11 mouse cellular contexts compared by ENCODE assay signal in genomic region chr16:17809125-17809524, GRCm38 (mm10). TPM values are rescaled to one million over a fixed set of nuclear protein-coding genes. Genes with fewer than 3 reads are reported as not detected.
DNase-seq lines count a peak whose midpoint lies in the region; ATAC-seq and TF ChIP-seq lines count a peak whose summit lies in the region.
"Had no signal": no experiment of that assay in that cellular context is flagged by ENCODE, and none has a peak within 500 bp of the region (broad histone marks: within the 10 kb centered on the region; RNA-seq: fewer than 3 reads in every experiment).

No protein-coding gene starts in this region.

- DNase-seq in gastrocnemius, adult 2 months, result no peak
- no peak for DNase-seq in gastrocnemius, adult 18-20 months (ENCODE audit: low spot score)
- no peak for DNase-seq in lung, postnatal 25 days (ENCODE audit: low spot score)
- no peak for DNase-seq in layer of hippocampus, adult 2 months (ENCODE audit: low spot score in 2 of 2)
- DNase-seq in layer of hippocampus, adult 9-10 months (ENCODE audit: low spot score), result no peak
- DNase-seq: kidney, adult 18-20 months; right cerebral cortex, postnatal 4 days; thymus, postnatal 25 days had no signal

- no peak for TF ChIP-seq CTCF in gastrocnemius, adult 2 months (IDR thresholded peaks at IDR 0.05)
- TF ChIP-seq CTCF in layer of hippocampus, adult 2 months (conservative IDR thresholded peaks at IDR 0.05), result no peak

- peaks cover 32% of the 10 kb centered on the region for H3K27me3 ChIP-seq in lung, embryonic 15.5 days
- peaks cover 12% of the 10 kb centered on the region for H3K27me3 ChIP-seq in embryonic facial prominence, embryonic 15.5 days
- H3K27me3 ChIP-seq in neural tube, embryonic 15.5 days (replicated peaks), result peaks cover 45% of the 10 kb centered on the region

- H3K4me2 ChIP-seq in lung, embryonic 15.5 days, result no peak overlapping the region
- no peak overlapping the region for H3K4me2 ChIP-seq in embryonic facial prominence, embryonic 15.5 days (replicated peaks)
- H3K4me2 ChIP-seq in neural tube, embryonic 15.5 days, result no peak overlapping the region

- peaks cover 67% of the 10 kb centered on the region for H3K4me1 ChIP-seq in lung, embryonic 15.5 days
- H3K4me1 ChIP-seq in embryonic facial prominence, embryonic 15.5 days, result peaks cover 74% of the 10 kb centered on the region
- H3K4me1 ChIP-seq in neural tube, embryonic 15.5 days, result peaks cover 42% of the 10 kb centered on the region

- ATAC-seq in lung, embryonic 15.5 days (ENCODE audit: borderline replicate concordance, extremely low read depth, low FRiP score, low TSS enrichment), result no peak
- no peak for ATAC-seq in embryonic facial prominence, embryonic 15.5 days (ENCODE audit: insufficient number of reproducible peaks, low FRiP score, low TSS enrichment, low read depth)
- ATAC-seq in neural tube, embryonic 15.5 days (ENCODE audit: low FRiP score), result no peak

- H3K9ac ChIP-seq in lung, embryonic 15.5 days, result no peak overlapping the region
- H3K9ac ChIP-seq in embryonic facial prominence, embryonic 15.5 days, result no peak overlapping the region
- no peak overlapping the region for H3K9ac ChIP-seq in neural tube, embryonic 15.5 days (replicated peaks)

- WGBS in lung, embryonic 15.5 days, result 75% methylated on average over 4 of the region's 4 CpGs
- 69% methylated on average over 4 of the region's 4 CpGs for WGBS in embryonic facial prominence, embryonic 15.5 days
- WGBS in neural tube, embryonic 15.5 days, result 83% methylated on average over 4 of the region's 4 CpGs

- H3K4me3 ChIP-seq in gastrocnemius, adult 2 months, result no peak overlapping the region
- H3K4me3 ChIP-seq in lung, embryonic 15.5 days, result no peak overlapping the region
- H3K4me3 ChIP-seq in embryonic facial prominence, embryonic 15.5 days (replicated peaks), result no peak overlapping the region
- no peak overlapping the region for H3K4me3 ChIP-seq in neural tube, embryonic 15.5 days (replicated peaks)
- H3K4me3 ChIP-seq in layer of hippocampus, adult 2 months, result no peak overlapping the region

- intact Hi-C loops in gastrocnemius, adult 2 months (cut with DNase I), result no loop called here

- H3K9me3 ChIP-seq in lung, embryonic 15.5 days, result no peaks in the 10 kb centered on the region
- no peaks in the 10 kb centered on the region for H3K9me3 ChIP-seq in embryonic facial prominence, embryonic 15.5 days (replicated peaks)
- no peaks in the 10 kb centered on the region for H3K9me3 ChIP-seq in neural tube, embryonic 15.5 days (replicated peaks)

- peaks cover 10% of the 10 kb centered on the region; the same call in 1 of the 2 replicates for H3K36me3 ChIP-seq in lung, embryonic 15.5 days
- H3K36me3 ChIP-seq in embryonic facial prominence, embryonic 15.5 days, result no peaks in the 10 kb centered on the region; the same call in 1 of the 2 replicates
- H3K36me3 ChIP-seq in neural tube, embryonic 15.5 days, result no peaks in the 10 kb centered on the region

- H3K27ac ChIP-seq in gastrocnemius, adult 2 months, result peak overlapping the region; percentile 50
- peak overlapping the region; percentile 82 for H3K27ac ChIP-seq in lung, embryonic 15.5 days
- peak overlapping the region; percentile 91 for H3K27ac ChIP-seq in embryonic facial prominence, embryonic 15.5 days (replicated peaks)
- peak overlapping the region; percentile 43; the same call in 1 of the 2 replicates for H3K27ac ChIP-seq in neural tube, embryonic 15.5 days (replicated peaks)
- H3K27ac ChIP-seq in layer of hippocampus, adult 2 months, result no peak overlapping the region

RNA-seq across cellular contexts. Expression of gene Scarf2, which starts 12.0 kb away (rescaled TPM):
- total RNA-seq in gastrocnemius, adult 2 months (2021), result 1 to 10 TPM; 3.6 to 5.2 TPM
- total RNA-seq in gastrocnemius, adult 18-20 months (2021), result 1 to 10 TPM; 2.6 to 4.0 TPM
- 20.5 and 23.9 TPM in 2 replicates for polyA plus RNA-seq in lung, embryonic 15.5 days (2015; fragmentation: Nextera tagmentation; extraction: Ambion mirVana)
- 40.7 and 43.4 TPM in 2 replicates for polyA plus RNA-seq in embryonic facial prominence, embryonic 15.5 days (2015; fragmentation: Nextera tagmentation; extraction: Ambion mirVana)
- 2.7 and 3.8 TPM in 2 replicates for polyA plus RNA-seq in neural tube, embryonic 15.5 days (2015; fragmentation: Nextera tagmentation; extraction: Ambion mirVana)
- total RNA-seq in layer of hippocampus, adult 2 months (2021), result 1 to 10 TPM; 2.5 to 2.7 TPM

RNA-seq across cellular contexts. Expression of gene B830017H08Rik, which starts 23.8 kb away (rescaled TPM):
- not detected for total RNA-seq in gastrocnemius, adult 2 months (2021)
- total RNA-seq in gastrocnemius, adult 18-20 months (2021), result not detected
- 0.09 TPM in 1 of 2 replicates, not detected in the other for polyA plus RNA-seq in lung, embryonic 15.5 days (2015; fragmentation: Nextera tagmentation; extraction: Ambion mirVana)
- polyA plus RNA-seq in embryonic facial prominence, embryonic 15.5 days (2015; fragmentation: Nextera tagmentation; extraction: Ambion mirVana), result 0.30 and 0.52 TPM in 2 replicates
- 4.0 and 5.3 TPM in 2 replicates for polyA plus RNA-seq in neural tube, embryonic 15.5 days (2015; fragmentation: Nextera tagmentation; extraction: Ambion mirVana)
- 1 to 10 TPM; 3.2 to 4.5 TPM for total RNA-seq in layer of hippocampus, adult 2 months (2021)

RNA-seq across cellular contexts. Expression of gene Car15, which starts 29.0 kb away (rescaled TPM):
- 1 to 10 TPM; 1.3 to 2.1 TPM for total RNA-seq in gastrocnemius, adult 2 months (2021)
- total RNA-seq in gastrocnemius, adult 18-20 months (2021), result 1 to 10 TPM in 1 of 2 experiments, under 1 TPM in 1; 0.87 to 1.2 TPM
- 1.8 and 3.3 TPM in 2 replicates for polyA plus RNA-seq in lung, embryonic 15.5 days (2015; fragmentation: Nextera tagmentation; extraction: Ambion mirVana)
- 2.8 and 3.9 TPM in 2 replicates for polyA plus RNA-seq in embryonic facial prominence, embryonic 15.5 days (2015; fragmentation: Nextera tagmentation; extraction: Ambion mirVana)
- 2.8 and 3.2 TPM in 2 replicates for polyA plus RNA-seq in neural tube, embryonic 15.5 days (2015; fragmentation: Nextera tagmentation; extraction: Ambion mirVana)
- total RNA-seq in layer of hippocampus, adult 2 months (2021), result 10 to 100 TPM; 13.1 to 16.8 TPM

RNA-seq across cellular contexts. Expression of gene Klhl22, which starts 49.7 kb away (rescaled TPM):
- 10 to 100 TPM; 20.5 to 23.6 TPM for total RNA-seq in gastrocnemius, adult 2 months (2021)
- 10 to 100 TPM; 21.8 to 23.4 TPM for total RNA-seq in gastrocnemius, adult 18-20 months (2021)
- 61.2 and 66.0 TPM in 2 replicates for polyA plus RNA-seq in lung, embryonic 15.5 days (2015; fragmentation: Nextera tagmentation; extraction: Ambion mirVana)
- 91.5 and 93.4 TPM in 2 replicates for polyA plus RNA-seq in embryonic facial prominence, embryonic 15.5 days (2015; fragmentation: Nextera tagmentation; extraction: Ambion mirVana)
- 86.2 and 89.1 TPM in 2 replicates for polyA plus RNA-seq in neural tube, embryonic 15.5 days (2015; fragmentation: Nextera tagmentation; extraction: Ambion mirVana)
- total RNA-seq in layer of hippocampus, adult 2 months (2021), result 100 to 1,000 TPM; 101 TPM

Comparison
In these comparisons a context has a peak if more than half of its experiments do, and no peak if none do; other contexts are left out.
1. RNA of gene Car15, which starts 29.0 kb away (total RNA-seq): 13.1 to 16.8 TPM in layer of hippocampus, adult 2 months; 1.3 to 2.1 TPM in gastrocnemius, adult 2 months and 0.87 to 1.2 TPM in gastrocnemius, adult 18-20 months; every median in the first group is over 4 times any median in the second.